Mouse (Mus musculus) neural tube, embryonic 11.5 days (tissue): ENCODE data around the gene Nsa2. TPM values are rescaled to one million over a fixed set of nuclear protein-coding genes. Genes with fewer than 3 reads are reported as not detected.

Experiments
- ATAC-seq: fragments of 200-750 bp; cut with Nextera tagmentation; 2 replicates; pipeline ENCODE4 v1.8.0; 2017; ENCODE audit warnings: moderate number of reproducible peaks, mild to moderate bottlenecking, moderate TSS enrichment, moderate library complexity; ENCODE audit not compliant: insufficient read depth, low FRiP score, low TSS enrichment
- DNase-seq: peaks from one replicate; pipeline ENCODE4 v3.0.0-alpha.2; 2015; ENCODE audit warnings: low spot score
- H3K27ac ChIP-seq: fragments of 300-500 bp; sonication (generic); 2 replicates; pipeline ENCODE4 v1.5.1; 2014; ENCODE audit warnings: low read depth, mild to moderate bottlenecking, low read length
- H3K27me3 ChIP-seq: fragments of 300-500 bp; sonication (generic); 2 replicates; pipeline ENCODE4 v1.6.1; 2014; ENCODE audit warnings: mild to moderate bottlenecking, low read length, mixed read lengths; ENCODE audit not compliant: control insufficient read depth, insufficient read depth
- H3K36me3 ChIP-seq: fragments of 300-500 bp; sonication (generic); 2 replicates; pipeline ENCODE4 v1.6.1; 2014; ENCODE audit warnings: mild to moderate bottlenecking, low read length, moderate library complexity, mixed read lengths; ENCODE audit not compliant: control insufficient read depth, insufficient read depth
- H3K4me1 ChIP-seq: fragments of 300-500 bp; sonication (generic); 2 replicates; pipeline ENCODE4 v1.6.1; 2014; ENCODE audit warnings: low read length, mixed read lengths; ENCODE audit not compliant: control insufficient read depth, insufficient read depth
- H3K4me2 ChIP-seq: fragments of 300-500 bp; sonication (generic); 2 replicates; pipeline ENCODE4 v1.6.1; 2014; ENCODE audit warnings: low read depth, mild to moderate bottlenecking, moderate library complexity
- H3K4me3 ChIP-seq: fragments of 300-500 bp; sonication (generic); 2 replicates; pipeline ENCODE4 v1.5.1; 2014; ENCODE audit warnings: low read depth, low read length
- H3K9ac ChIP-seq: fragments of 300-500 bp; sonication (generic); 2 replicates; pipeline ENCODE4 v1.6.1; 2014; ENCODE audit warnings: mild to moderate bottlenecking, low read length
- H3K9me3 ChIP-seq: fragments of 300-500 bp; sonication (generic); 2 replicates; pipeline ENCODE4 v1.6.1; 2016; ENCODE audit warnings: low read length; ENCODE audit not compliant: control insufficient read depth
- WGBS: fragments of 180-500 bp; shearing (Covaris S2); extraction: QIAGEN DNeasy Blood & Tissue Kit; methylation state at CpG from one replicate; pipeline ENCODE4 v1.1.7; 2014; 5-methylcytosine and 5-hydroxymethylcytosine counted together
- polyA plus RNA-seq: library from polyadenylated mRNA; unstranded; fragments of >200 nt; fragmentation: Nextera tagmentation; extraction: Ambion mirVana; gene quantifications from 2 replicates; pipeline ENCODE4 v1.2.1, GENCODE M21; 2014

Gene Nsa2
- 72.3 and 73.1 TPM in 2 replicates for polyA plus RNA-seq

DNA sequence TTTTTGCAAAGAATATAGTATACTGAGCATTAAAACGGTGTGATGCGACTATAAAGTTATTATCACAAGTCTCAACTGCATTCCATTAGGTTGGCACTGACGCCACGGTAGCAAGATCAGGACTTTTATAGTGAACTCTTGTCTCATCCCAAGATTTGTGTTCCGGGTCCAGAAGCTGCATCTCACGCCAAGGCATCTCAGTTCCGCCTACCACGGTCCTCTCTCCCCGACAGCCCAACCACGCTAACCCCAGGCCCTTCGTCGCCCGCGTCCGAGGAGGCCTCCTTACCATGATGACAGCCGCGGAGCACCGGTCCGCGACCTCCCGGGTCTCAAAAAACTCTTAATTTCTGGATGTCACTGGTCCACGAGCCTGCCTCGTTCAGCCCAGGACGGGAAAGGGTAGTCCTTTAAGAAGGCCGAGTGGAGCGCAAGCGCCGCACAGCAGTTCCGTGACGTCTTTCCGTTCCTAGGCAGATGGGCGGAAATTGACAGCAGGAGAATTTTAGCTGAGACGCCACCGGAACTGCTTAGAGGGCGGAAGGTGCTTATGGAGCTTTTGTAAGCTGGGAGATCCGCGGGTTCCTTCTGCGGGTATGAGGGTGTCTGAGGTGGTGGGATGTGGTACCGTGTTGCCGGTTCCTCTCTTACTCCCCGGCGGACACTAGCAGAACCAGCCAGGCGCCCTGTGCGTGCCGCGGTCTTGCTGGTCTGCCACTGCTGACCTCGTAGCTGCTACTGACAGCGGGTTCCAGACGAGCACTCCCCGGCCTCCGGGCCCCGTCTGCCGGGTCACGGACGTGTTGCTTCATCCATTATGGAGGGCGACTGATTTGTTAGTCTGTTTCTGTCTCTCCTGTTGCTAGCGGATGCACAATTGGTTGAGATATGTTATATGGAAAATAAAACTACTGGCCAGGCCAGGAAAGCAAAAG is at the start of gene Nsa2, which contains the start of gene Gfm2:
Nsa2 (minus strand) TSS at position 472 of the 935 bp plus-strand sequence.
Gfm2 (plus strand) TSS at position 472 of the 935 bp plus-strand sequence.
- Histone ChIP-seq H3K36me3 (peaks cover 1% of the 10 kb centered on the region; the same call in 1 of the 2 replicates), H3K4me3 (peak within 1 kb of the TSS; percentile 92), H3K9ac (peak within 1 kb of the TSS; percentile 92), H3K4me2 (peak within 1 kb of the TSS; percentile 58), H3K4me1 (0 out of 2 replicates have a peak, but pooled peaks cover 2% of the 10 kb centered on the region), H3K27me3 (no peaks in the 10 kb centered on the region), H3K27ac (peak within 1 kb of the TSS; percentile 83; the same call in 1 of the 2 replicates), H3K9me3 (no peaks in the 10 kb centered on the region)
- peak; percentile 93 for DNase-seq
- peak; percentile 91 for ATAC-seq
- WGBS, result under 1% methylated on average over 57 of the region's 57 CpGs

DNA sequence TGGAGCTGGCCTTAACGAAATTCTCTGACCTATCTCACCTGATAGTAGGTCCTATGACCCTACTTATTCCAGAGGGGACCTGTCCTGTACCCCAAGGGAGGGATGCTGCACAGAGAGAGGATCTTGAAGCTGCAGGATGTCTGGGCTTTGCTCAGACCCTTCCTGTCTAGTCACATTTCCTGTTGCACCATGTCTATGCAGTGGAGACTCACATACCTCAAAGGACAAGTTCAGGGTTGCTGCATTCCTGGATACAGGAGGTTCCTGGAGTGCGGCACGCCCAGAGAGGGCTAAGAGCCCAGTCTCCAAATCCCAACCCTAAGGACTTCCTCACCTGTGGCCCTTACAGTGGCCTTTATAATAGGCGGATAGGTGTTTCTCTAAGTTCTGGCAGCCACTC is 48.6 kb upstream of the Nsa2 start:
- Histone ChIP-seq H3K27me3 (no peaks in the 10 kb centered on the region), H3K27ac (no peak overlapping the region), H3K4me2 (no peak overlapping the region), H3K4me1 (no peaks in the 10 kb centered on the region), H3K9ac (no peak overlapping the region), H3K9me3 (no peaks in the 10 kb centered on the region), H3K36me3 (no peaks in the 10 kb centered on the region), H3K4me3 (no peak overlapping the region)
- ATAC-seq (no peak), DNase-seq (no peak)
- WGBS, result 87% methylated on average over 4 of the region's 4 CpGs

DNA sequence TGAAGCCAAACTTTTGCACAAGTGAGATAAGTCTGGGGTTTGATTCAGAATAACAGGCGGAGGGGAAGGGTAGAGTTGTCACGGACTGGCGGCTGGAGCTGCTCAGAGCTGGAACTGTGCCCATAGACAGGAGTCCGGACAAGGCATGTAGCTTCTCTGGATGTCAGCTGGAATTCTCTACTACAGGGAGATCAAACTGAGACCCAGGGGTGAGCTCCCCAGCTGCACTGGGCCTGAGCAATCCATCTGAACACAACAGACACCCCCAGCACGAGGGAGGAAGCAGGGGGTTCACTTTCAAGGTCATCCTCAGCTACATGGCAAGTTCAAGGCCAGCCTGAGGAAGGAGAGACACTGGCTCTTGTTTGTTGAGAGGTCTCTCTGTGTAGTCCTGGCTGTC is 46.9 kb upstream of the Nsa2 start:
- H3K36me3 ChIP-seq, result no peaks in the 10 kb centered on the region
- no peaks in the 10 kb centered on the region for H3K4me1 ChIP-seq
- WGBS, result 82% methylated on average over 5 of the region's 5 CpGs
- no peak overlapping the region for H3K27ac ChIP-seq
- H3K9me3 ChIP-seq, result no peaks in the 10 kb centered on the region
- ATAC-seq, result no peak
- no peak overlapping the region for H3K4me2 ChIP-seq
- no peaks in the 10 kb centered on the region for H3K27me3 ChIP-seq
- H3K4me3 ChIP-seq, result no peak overlapping the region
- no peak overlapping the region for H3K9ac ChIP-seq
- DNase-seq, result no peak

DNA sequence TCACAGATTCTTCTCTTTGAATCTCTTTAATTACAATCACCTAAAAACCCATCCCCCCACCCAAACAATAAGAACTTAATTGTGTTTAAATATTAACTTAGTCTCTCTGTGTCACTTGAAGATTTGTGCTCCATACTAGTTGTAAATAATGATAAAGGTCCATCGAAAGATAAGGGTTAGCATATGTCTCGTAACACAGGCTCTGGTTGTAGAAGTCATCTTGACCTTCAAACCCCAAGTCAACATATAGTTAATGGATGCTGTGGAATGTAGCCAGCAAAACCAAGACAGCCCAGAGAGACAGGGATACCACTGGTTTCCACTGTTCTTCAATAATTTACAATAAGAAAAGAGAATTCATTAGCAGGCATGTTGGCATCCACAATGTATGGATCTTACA is 46.4 kb upstream of the Nsa2 start:
- Histone ChIP-seq H3K4me1 (no peaks in the 10 kb centered on the region), H3K27me3 (no peaks in the 10 kb centered on the region), H3K27ac (no peak overlapping the region), H3K4me3 (no peak overlapping the region), H3K36me3 (no peaks in the 10 kb centered on the region), H3K9ac (no peak overlapping the region), H3K9me3 (no peaks in the 10 kb centered on the region), H3K4me2 (no peak overlapping the region)
- DNase-seq (no peak), ATAC-seq (no peak)
- 90% methylated on average over 2 of the region's 2 CpGs for WGBS

DNA sequence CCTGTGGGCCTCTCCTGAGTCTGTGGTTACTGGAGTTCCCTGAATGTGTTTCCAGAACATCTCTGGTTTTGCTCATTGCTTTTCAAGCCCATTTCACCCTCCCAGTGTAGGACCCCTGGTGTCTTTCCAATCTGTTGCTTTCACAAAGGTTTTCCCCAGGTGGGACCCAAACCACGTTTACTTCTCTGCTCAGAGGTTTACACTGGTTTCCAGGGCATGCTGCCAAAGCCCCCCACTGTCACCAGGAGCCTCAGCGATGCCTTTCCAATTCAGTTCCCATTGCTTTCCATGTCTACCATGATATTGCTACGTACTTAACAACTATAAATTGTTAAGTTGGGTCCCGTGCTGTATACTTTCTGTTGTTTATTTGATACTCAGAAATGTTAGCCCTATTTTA is 45.1 kb upstream of the Nsa2 start:
- Histone ChIP-seq H3K4me3 (no peak overlapping the region), H3K4me1 (no peaks in the 10 kb centered on the region), H3K27ac (no peak overlapping the region), H3K9me3 (no peaks in the 10 kb centered on the region), H3K27me3 (no peaks in the 10 kb centered on the region), H3K36me3 (no peaks in the 10 kb centered on the region), H3K4me2 (no peak overlapping the region), H3K9ac (no peak overlapping the region)
- ATAC-seq (no peak), DNase-seq (no peak)
- 81% methylated on average over 4 of the region's 4 CpGs for WGBS

DNA sequence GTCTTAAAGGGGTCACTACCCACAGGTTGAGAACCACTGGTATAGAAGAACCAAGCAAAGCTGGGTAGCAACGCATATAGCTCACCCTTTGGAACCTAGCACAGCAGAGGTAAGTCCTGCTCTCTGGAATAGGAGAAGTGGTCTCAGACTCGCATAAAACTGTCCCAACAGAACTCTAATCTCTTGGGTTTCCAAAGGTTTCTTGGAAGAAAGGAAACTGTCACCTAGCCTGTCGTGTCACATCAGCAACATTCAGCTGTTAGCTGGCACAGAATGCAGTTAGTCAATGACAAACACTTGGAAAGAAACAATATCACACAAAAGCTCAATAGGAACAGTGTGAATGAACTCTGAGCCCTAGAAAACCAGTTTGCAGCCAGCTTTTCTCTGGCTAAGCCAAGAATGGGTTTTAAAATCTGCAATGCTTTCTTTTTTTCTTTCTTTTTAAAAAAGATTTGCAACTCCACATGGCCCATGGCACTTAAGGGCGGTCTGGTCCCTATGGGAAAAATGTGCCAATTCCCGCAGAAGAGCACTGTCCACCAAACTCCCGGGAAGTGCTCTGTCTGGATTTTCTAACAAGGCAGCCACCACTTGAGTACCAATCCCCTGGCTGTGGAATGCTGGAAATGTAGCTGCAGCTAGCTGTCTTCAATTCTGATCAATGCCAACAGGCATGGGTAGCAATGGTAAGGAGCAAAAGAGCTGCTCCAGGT is 42.5 kb upstream of the Nsa2 start:
- 70% methylated on average over 6 of the region's 6 CpGs for WGBS
- no peak for ATAC-seq
- Histone ChIP-seq H3K4me3 (no peak overlapping the region), H3K4me2 (no peak overlapping the region), H3K27me3 (no peaks in the 10 kb centered on the region), H3K9ac (no peak overlapping the region), H3K36me3 (no peaks in the 10 kb centered on the region), H3K9me3 (no peaks in the 10 kb centered on the region), H3K27ac (no peak overlapping the region), H3K4me1 (no peaks in the 10 kb centered on the region)
- no peak for DNase-seq

DNA sequence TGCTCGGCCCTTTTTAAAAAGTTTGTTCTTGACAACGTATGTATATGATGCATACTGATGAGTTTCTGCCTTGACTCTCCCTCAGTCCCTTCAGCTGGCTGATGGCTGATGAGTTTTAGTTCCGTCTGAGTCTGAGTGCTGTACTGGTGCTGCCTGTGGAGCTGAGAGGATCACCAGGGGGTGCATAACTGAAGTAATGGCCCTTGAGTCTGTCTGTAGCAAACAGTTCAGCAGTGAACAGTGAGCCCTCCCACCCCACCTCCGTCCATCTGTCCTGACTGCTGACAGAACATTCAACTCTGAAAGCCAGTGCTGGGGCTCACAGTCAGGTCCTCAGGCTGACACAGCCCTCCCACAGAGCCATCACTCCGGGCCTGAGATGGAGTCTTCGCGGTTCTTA is 41.2 kb upstream of the Nsa2 start:
- no peak overlapping the region for H3K9ac ChIP-seq
- H3K27ac ChIP-seq, result no peak overlapping the region
- H3K36me3 ChIP-seq, result peaks cover 3% of the 10 kb centered on the region; the same call in 1 of the 2 replicates
- no peak overlapping the region for H3K4me3 ChIP-seq
- 80% methylated on average over 7 of the region's 7 CpGs for WGBS
- H3K4me2 ChIP-seq, result no peak overlapping the region
- no peak for ATAC-seq
- no peaks in the 10 kb centered on the region for H3K27me3 ChIP-seq
- DNase-seq, result no peak
- no peaks in the 10 kb centered on the region for H3K9me3 ChIP-seq
- H3K4me1 ChIP-seq, result no peaks in the 10 kb centered on the region

DNA sequence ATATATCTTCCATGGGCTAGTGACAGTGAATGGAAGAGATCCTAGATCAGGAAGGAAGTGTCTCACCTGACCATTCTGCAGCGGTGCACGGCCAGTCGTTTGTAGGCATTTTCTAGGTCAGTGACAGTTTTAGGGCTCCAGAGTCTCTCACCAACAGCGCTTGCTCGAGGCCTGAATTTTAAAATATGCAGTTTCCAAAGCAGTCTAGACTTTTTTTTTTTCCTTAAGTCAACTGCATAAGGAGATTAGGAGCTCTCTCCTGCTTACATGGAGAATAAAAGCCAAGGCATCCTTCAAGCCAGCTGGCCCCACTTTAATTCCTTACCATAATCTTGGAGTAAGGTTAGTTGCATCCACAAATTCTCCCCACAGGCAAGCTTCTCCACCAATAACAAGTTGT is 39.0 kb upstream of the Nsa2 start:
- no peak overlapping the region for H3K9ac ChIP-seq
- DNase-seq, result no peak
- no peaks in the 10 kb centered on the region for H3K9me3 ChIP-seq
- peaks cover 13% of the 10 kb centered on the region for H3K36me3 ChIP-seq
- H3K4me2 ChIP-seq, result no peak overlapping the region
- no peaks in the 10 kb centered on the region for H3K27me3 ChIP-seq
- no peak overlapping the region for H3K4me3 ChIP-seq
- ATAC-seq, result no peak
- H3K27ac ChIP-seq, result no peak overlapping the region
- 89% methylated on average over 5 of the region's 5 CpGs for WGBS
- H3K4me1 ChIP-seq, result no peaks in the 10 kb centered on the region
